ENCODE assay signal across 27 mouse cellular contexts in the genomic region with DNA sequence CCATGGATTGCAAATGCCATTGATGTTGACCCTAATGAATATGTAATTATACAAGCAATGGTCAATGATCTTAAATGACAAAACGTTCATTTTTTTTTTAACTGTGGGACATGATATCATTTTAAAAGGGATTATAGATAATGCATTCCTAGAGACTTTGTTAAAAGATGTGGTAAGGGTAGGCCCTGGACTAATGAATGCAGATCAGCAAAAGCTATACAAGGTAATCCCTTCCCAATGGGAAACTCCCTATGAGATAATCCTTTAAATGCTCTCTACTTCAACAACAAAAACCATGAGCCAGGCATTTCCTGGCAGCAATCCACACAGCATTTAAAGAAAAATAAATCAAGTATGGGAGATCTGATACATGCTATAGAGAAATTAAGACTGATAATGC.
DNase-seq lines count a peak whose midpoint lies in the region; ATAC-seq and TF ChIP-seq lines count a peak whose summit lies in the region.
"Had no signal": no experiment of that assay in that cellular context is flagged by ENCODE, and none has a peak within 500 bp of the region (broad histone marks: within the 10 kb centered on the region; RNA-seq: fewer than 3 reads in every experiment).

No protein-coding gene starts in this region.

- H3K27me3 ChIP-seq in embryonic facial prominence, embryonic 13.5 days: no peaks in the 10 kb centered on the region
- H3K27me3 ChIP-seq in embryonic facial prominence, embryonic 10.5 days (replicated peaks; ENCODE audit: low read depth, poor library complexity, severe bottlenecking): no peaks in the 10 kb centered on the region
- no peaks in the 10 kb centered on the region for H3K27me3 ChIP-seq in midbrain, embryonic 11.5 days (ENCODE audit: control insufficient read depth, insufficient read depth, low read length)
- no peaks in the 10 kb centered on the region for H3K27me3 ChIP-seq in midbrain, embryonic 13.5 days
- no peaks in the 10 kb centered on the region for H3K27me3 ChIP-seq in midbrain, embryonic 14.5 days (ENCODE audit: control insufficient read depth, insufficient read depth, low read length)
- H3K27me3 ChIP-seq in midbrain, postnatal 0 days (ENCODE audit: insufficient read depth, low read length): no peaks in the 10 kb centered on the region
- H3K27me3 ChIP-seq: CH12.LX; embryonic facial prominence, embryonic 12.5 days; forebrain, embryonic 12.5 days; forebrain, embryonic 15.5 days; Patski had no signal

- no peaks in the 10 kb centered on the region for H3K9me3 ChIP-seq in embryonic facial prominence, embryonic 13.5 days
- H3K9me3 ChIP-seq in embryonic facial prominence, embryonic 10.5 days: no peaks in the 10 kb centered on the region
- H3K9me3 ChIP-seq in midbrain, embryonic 11.5 days (ENCODE audit: control insufficient read depth, low read length): no peaks in the 10 kb centered on the region
- H3K9me3 ChIP-seq in midbrain, embryonic 13.5 days: no peaks in the 10 kb centered on the region
- H3K9me3 ChIP-seq in midbrain, embryonic 14.5 days (ENCODE audit: control insufficient read depth, low read length): no peaks in the 10 kb centered on the region
- no peaks in the 10 kb centered on the region for H3K9me3 ChIP-seq in midbrain, postnatal 0 days (ENCODE audit: low read length)
- H3K9me3 ChIP-seq: embryonic facial prominence, embryonic 12.5 days; forebrain, embryonic 12.5 days; forebrain, embryonic 15.5 days; G1E had no signal

- WGBS in embryonic facial prominence, embryonic 13.5 days: 51% methylated on average over 1 of the region's 1 CpGs
- WGBS in embryonic facial prominence, embryonic 10.5 days: 57% methylated on average over 1 of the region's 1 CpGs
- 25% methylated on average over 1 of the region's 1 CpGs for WGBS in midbrain, embryonic 11.5 days
- 20% methylated on average over 1 of the region's 1 CpGs for WGBS in midbrain, embryonic 13.5 days
- WGBS in midbrain, embryonic 14.5 days: 12% methylated on average over 1 of the region's 1 CpGs
- WGBS in midbrain, postnatal 0 days: 18% methylated on average over 1 of the region's 1 CpGs

- H3K4me2 ChIP-seq in embryonic facial prominence, embryonic 13.5 days: no peak overlapping the region
- no peak overlapping the region for H3K4me2 ChIP-seq in midbrain, embryonic 11.5 days
- H3K4me2 ChIP-seq in midbrain, embryonic 13.5 days (replicated peaks): no peak overlapping the region
- no peak overlapping the region for H3K4me2 ChIP-seq in midbrain, embryonic 14.5 days (ENCODE audit: low read length)
- H3K4me2 ChIP-seq in midbrain, postnatal 0 days (ENCODE audit: low read depth, low read length, poor library complexity, severe bottlenecking): no peak overlapping the region
- H3K4me2 ChIP-seq: embryonic facial prominence, embryonic 12.5 days; forebrain, embryonic 12.5 days; forebrain, embryonic 15.5 days had no signal

- TF ChIP-seq CTCF in midbrain, postnatal 0 days (IDR thresholded peaks at IDR 0.05): no peak

- H3K36me3 ChIP-seq in embryonic facial prominence, embryonic 13.5 days: no peaks in the 10 kb centered on the region
- H3K36me3 ChIP-seq in embryonic facial prominence, embryonic 10.5 days (replicated peaks): no peaks in the 10 kb centered on the region
- H3K36me3 ChIP-seq in midbrain, embryonic 11.5 days (ENCODE audit: control insufficient read depth, insufficient read depth, low read length): no peaks in the 10 kb centered on the region
- H3K36me3 ChIP-seq in midbrain, embryonic 13.5 days: no peaks in the 10 kb centered on the region
- no peaks in the 10 kb centered on the region for H3K36me3 ChIP-seq in midbrain, embryonic 14.5 days (ENCODE audit: control insufficient read depth, insufficient read depth, low read length)
- no peaks in the 10 kb centered on the region for H3K36me3 ChIP-seq in midbrain, postnatal 0 days (ENCODE audit: insufficient read depth, low read length)
- H3K36me3 ChIP-seq: embryonic facial prominence, embryonic 12.5 days; forebrain, embryonic 12.5 days; forebrain, embryonic 15.5 days; G1E had no signal

- no peak for DNase-seq in embryonic facial prominence, embryonic 10.5 days (ENCODE audit: low spot score)
- no peak for DNase-seq in midbrain, embryonic 11.5 days (ENCODE audit: low spot score, missing footprints)
- DNase-seq in midbrain, embryonic 14.5 days: peak; percentile 20
- DNase-seq in midbrain, postnatal 0 days (ENCODE audit: low spot score): no peak
- no peak for DNase-seq in spleen, adult 12 weeks (ENCODE audit: low spot score)
- DNase-seq: adrenal gland, adult 8-10 months; adrenal gland, postnatal 14 days; adrenal gland, postnatal 36 days; B cell, adult 2 months; cerebellum, adult 11 months; cerebellum, adult 18-20 months; cerebellum, adult 8-10 months; cerebellum, adult 9-11 months; cerebellum, postnatal 14 days; cerebellum, postnatal 36 days; embryo, embryonic 11 days; forebrain, postnatal 0 days had no signal

- no peak overlapping the region for H3K9ac ChIP-seq in embryonic facial prominence, embryonic 13.5 days
- H3K9ac ChIP-seq in midbrain, embryonic 11.5 days (ENCODE audit: low read length): no peak overlapping the region
- H3K9ac ChIP-seq in midbrain, embryonic 13.5 days (replicated peaks): no peak overlapping the region
- no peak overlapping the region for H3K9ac ChIP-seq in midbrain, embryonic 14.5 days (replicated peaks; ENCODE audit: low read length)
- H3K9ac ChIP-seq in midbrain, postnatal 0 days (replicated peaks; ENCODE audit: low read length, poor library complexity, severe bottlenecking): no peak overlapping the region
- H3K9ac ChIP-seq: embryonic facial prominence, embryonic 12.5 days; forebrain, embryonic 12.5 days; forebrain, embryonic 15.5 days; forebrain, postnatal 0 days had no signal

- no peaks in the 10 kb centered on the region for H3K4me1 ChIP-seq in embryonic facial prominence, embryonic 13.5 days
- no peaks in the 10 kb centered on the region for H3K4me1 ChIP-seq in embryonic facial prominence, embryonic 10.5 days
- H3K4me1 ChIP-seq in midbrain, embryonic 11.5 days (ENCODE audit: control insufficient read depth, insufficient read depth, low read length): no peaks in the 10 kb centered on the region
- no peaks in the 10 kb centered on the region for H3K4me1 ChIP-seq in midbrain, embryonic 13.5 days (replicated peaks)
- H3K4me1 ChIP-seq in midbrain, embryonic 14.5 days (ENCODE audit: control insufficient read depth, insufficient read depth, low read length): no peaks in the 10 kb centered on the region
- H3K4me1 ChIP-seq in midbrain, postnatal 0 days (ENCODE audit: insufficient read depth, low read length): no peaks in the 10 kb centered on the region
- H3K4me1 ChIP-seq: embryonic facial prominence, embryonic 12.5 days; forebrain, embryonic 12.5 days; forebrain, embryonic 15.5 days had no signal

- no peak overlapping the region for H3K27ac ChIP-seq in embryonic facial prominence, embryonic 13.5 days
- no peak overlapping the region for H3K27ac ChIP-seq in embryonic facial prominence, embryonic 10.5 days (replicated peaks)
- H3K27ac ChIP-seq in midbrain, embryonic 11.5 days (ENCODE audit: low read depth, low read length): no peak overlapping the region
- no peak overlapping the region for H3K27ac ChIP-seq in midbrain, embryonic 13.5 days
- H3K27ac ChIP-seq in midbrain, embryonic 14.5 days (replicated peaks; ENCODE audit: low read depth, low read length): no peak overlapping the region
- H3K27ac ChIP-seq in midbrain, postnatal 0 days (ENCODE audit: low read depth, low read length): no peak overlapping the region
- H3K27ac ChIP-seq: embryonic facial prominence, embryonic 12.5 days; forebrain, embryonic 12.5 days; forebrain, embryonic 15.5 days had no signal

- ATAC-seq in embryonic facial prominence, embryonic 13.5 days (ENCODE audit: insufficient number of reproducible peaks, insufficient read depth, low FRiP score, low TSS enrichment, low read depth): 0 out of 2 replicates have a peak, but pooled peaks have one; percentile 48
- ATAC-seq in midbrain, embryonic 11.5 days (ENCODE audit: low FRiP score): peak; percentile 55; the same call in 1 of the 2 replicates
- no peak for ATAC-seq in midbrain, embryonic 13.5 days
- ATAC-seq in midbrain, embryonic 14.5 days (ENCODE audit: low FRiP score, low TSS enrichment): no peak
- no peak for ATAC-seq in midbrain, postnatal 0 days (ENCODE audit: low FRiP score)
- ATAC-seq: activated CD4-positive, CD25-positive, alpha-beta regulatory T cell, adult 4 months; CD4-positive, CD25-positive, alpha-beta regulatory T cell, adult 4 months; forebrain, embryonic 15.5 days; forebrain, postnatal 0 days; Patski had no signal

- H3K4me3 ChIP-seq in embryonic facial prominence, embryonic 13.5 days: no peak overlapping the region
- H3K4me3 ChIP-seq in embryonic facial prominence, embryonic 10.5 days: no peak overlapping the region
- no peak overlapping the region for H3K4me3 ChIP-seq in midbrain, embryonic 11.5 days (ENCODE audit: low read depth, low read length)
- H3K4me3 ChIP-seq in midbrain, embryonic 13.5 days (replicated peaks): no peak overlapping the region
- no peak overlapping the region for H3K4me3 ChIP-seq in midbrain, embryonic 14.5 days (replicated peaks; ENCODE audit: low read depth, low read length)
- no peak overlapping the region for H3K4me3 ChIP-seq in midbrain, postnatal 0 days (ENCODE audit: low read depth, low read length)
- H3K4me3 ChIP-seq: embryonic facial prominence, embryonic 12.5 days; forebrain, embryonic 12.5 days; forebrain, embryonic 15.5 days had no signal

Comparison
In these comparisons a context has a peak if more than half of its experiments do, and no peak if none do; other contexts are left out.
1. ATAC-seq: peak in embryonic facial prominence, embryonic 13.5 days (single experiment) and midbrain, embryonic 11.5 days (single experiment); none in midbrain, embryonic 13.5 days (single experiment), midbrain, embryonic 14.5 days (single experiment) and midbrain, postnatal 0 days (single experiment).